Mouse (Mus musculus): Measurements from ENCODE around the gene Tmem223. TPM values are rescaled to one million over a fixed set of nuclear protein-coding genes. Genes with fewer than 3 reads are reported as not detected.

Tmem223 gene
- total RNA-seq, 4 experiments from 2014 or later: 111 to 137 (median 123) TPM

- DNase-seq: no peak
Observed at GRCm38 (mm10) chr19:8803879-8804660, 33.3 kb downstream of the Tmem223 start.

GRCm38 (mm10) chr19:8806810-8807209 lies 36.0 kb downstream of the Tmem223 start:
- DNase-seq: no peak

DNA sequence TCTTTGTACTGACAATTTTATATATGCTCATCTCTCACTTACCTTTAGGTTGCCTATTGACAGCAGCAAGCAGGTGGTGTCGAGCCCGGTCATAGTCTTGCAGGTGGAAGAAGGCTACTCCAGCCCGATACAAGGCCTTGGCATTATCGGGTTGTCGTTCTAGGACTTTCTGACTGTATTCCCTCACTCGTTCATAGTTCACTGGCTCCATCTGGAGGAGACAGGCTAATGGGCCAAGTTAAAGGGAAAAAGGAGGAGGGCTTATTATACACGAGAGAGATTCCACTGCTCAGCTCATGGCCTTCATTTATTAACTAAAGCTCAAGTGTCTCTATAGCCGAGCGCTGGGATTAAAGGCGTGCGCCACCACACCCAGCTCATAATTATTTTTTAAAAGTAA lies 45.0 kb downstream of the Tmem223 start:
- DNase-seq: no peak

DNA sequence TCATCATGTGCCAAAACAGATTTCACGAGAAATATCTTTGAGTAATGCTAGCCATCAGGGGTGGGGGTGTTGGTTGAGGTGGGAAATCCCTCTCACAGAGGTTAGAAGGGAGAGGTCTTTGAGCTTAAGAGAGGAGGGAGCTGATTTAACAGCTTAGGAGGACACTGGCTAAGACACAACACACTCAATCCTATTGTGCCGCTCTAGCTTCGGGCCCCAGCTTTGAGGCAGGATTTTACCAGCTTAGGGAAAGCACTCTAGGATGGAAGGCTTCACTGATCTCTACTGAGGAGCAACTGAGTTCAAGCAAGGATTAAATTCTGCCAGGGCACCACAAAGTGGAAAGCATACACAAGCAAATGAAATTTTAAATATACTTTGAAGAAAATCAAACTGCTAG lies 46.2 kb downstream of the Tmem223 start:
- no peak for DNase-seq

DNA sequence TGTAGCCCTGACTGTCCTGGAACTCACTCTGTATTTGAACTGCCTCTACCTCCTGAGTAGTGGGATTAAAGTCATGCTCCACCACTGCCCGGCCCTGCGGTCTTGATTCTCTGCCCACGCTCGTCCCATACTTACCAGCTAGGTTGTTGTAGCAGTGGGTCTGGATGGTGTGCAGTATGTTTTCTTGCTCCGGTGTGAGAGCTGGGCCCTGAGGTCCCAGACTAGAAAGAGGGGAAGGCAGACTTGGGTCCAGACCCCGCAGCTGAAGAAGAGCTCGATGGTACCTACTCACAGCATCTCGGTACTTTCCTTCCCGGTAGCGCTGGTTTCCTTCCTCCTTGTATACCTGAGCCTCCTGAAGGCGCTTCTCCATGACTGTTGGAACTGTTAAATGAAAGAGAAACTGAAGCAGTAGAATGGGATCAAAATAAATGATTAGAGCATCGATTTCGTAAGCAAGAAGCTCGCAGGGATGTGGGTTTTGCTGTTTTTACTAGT lies 47.6 kb downstream of the Tmem223 start:
- DNase-seq: no peak

- peak; percentile 98 for DNase-seq
Observed at GRCm38 (mm10) chr19:8818801-8819595, 48.2 kb downstream of the Tmem223 start, which contains the start of gene Ttc9c. Gene Ttc9c (minus strand): TSS chr19:8819333.

- peak; percentile 98 for DNase-seq
Observed at GRCm38 (mm10) chr19:8819596-8820423, 49.0 kb downstream of the Tmem223 start, which contains the start of gene Hnrnpul2. Gene Hnrnpul2 (plus strand): TSS chr19:8820010.

GRCm38 (mm10) chr19:8820424-8820956 lies 49.7 kb downstream of the Tmem223 start:
- DNase-seq: peak; percentile 60

GRCm38 (mm10) chr19:8821146-8821545 lies 50.4 kb downstream of the Tmem223 start:
- no peak for DNase-seq

Small RNAs within 50 kb of the gene (microRNA-seq; reads per million reads assigned to microRNA genes)
- 0 to 0.50 reads per million in 2 experiments for gene Mir6992

Other genes starting within 250 kb of the Tmem223 start
- gene Slc22a8, start 179.7 kb upstream of the Tmem223 start, total RNA-seq (2022): under 1 TPM in 3 of 4 experiments, not detected in 1; 0.07 to 0.40 (median 0.15) TPM
- not detected for gene Slc22a6, start 153.0 kb upstream of the Tmem223 start, total RNA-seq (2022)
- gene Chrm1, start 107.2 kb upstream of the Tmem223 start, total RNA-seq (2022): 1 to 10 TPM; 1.2 to 2.6 (median 1.8) TPM
- 100 to 1,000 TPM; 210 to 266 (median 246) TPM for gene Slc3a2, start 47.6 kb upstream of the Tmem223 start, total RNA-seq (2022)
- gene Wdr74, start 35.2 kb upstream of the Tmem223 start, total RNA-seq (2022): 10 to 100 TPM; 49.1 to 60.4 (median 53.3) TPM
- gene 1700092M07Rik, start 30.3 kb upstream of the Tmem223 start, total RNA-seq (2022): 1 to 10 TPM in 3 of 4 experiments, under 1 TPM in 1; 0.64 to 4.4 (median 1.8) TPM
- 100 to 1,000 TPM in 3 of 4 experiments, 10 to 100 TPM in 1; 90.9 to 138 (median 118) TPM for gene Stx5a, start 29.6 kb upstream of the Tmem223 start, total RNA-seq (2022)
- gene Nxf1, start 13.9 kb upstream of the Tmem223 start, total RNA-seq (2022): 100 to 1,000 TPM; 102 to 164 (median 148) TPM
- 10 to 100 TPM; 54.8 to 73.9 (median 63.9) TPM for gene Tmem179b, start 3.5 kb downstream of the Tmem223 start, total RNA-seq (2022)
- gene Taf6l, start 15.4 kb downstream of the Tmem223 start, total RNA-seq (2022): 10 to 100 TPM; 16.6 to 26.8 (median 21.0) TPM
- 100 to 1,000 TPM in 2 of 4 experiments, 10 to 100 TPM in 2; 86.0 to 106 (median 102) TPM for gene Polr2g, start 27.6 kb downstream of the Tmem223 start, total RNA-seq (2022)
- 1 to 10 TPM; 2.5 to 4.9 (median 3.5) TPM for gene Zbtb3, start 31.6 kb downstream of the Tmem223 start, total RNA-seq (2022)
- gene Ttc9c, start 48.3 kb downstream of the Tmem223 start, total RNA-seq (2022): 10 to 100 TPM; 27.4 to 40.5 (median 35.9) TPM
- 10 to 100 TPM; 66.4 to 84.4 (median 73.9) TPM for gene Hnrnpul2, start 49.0 kb downstream of the Tmem223 start, total RNA-seq (2022)
- not detected for gene AC129217.1, start 58.8 kb downstream of the Tmem223 start, total RNA-seq (2022)
- 100 to 1,000 TPM in 3 of 4 experiments, 10 to 100 TPM in 1; 96.6 to 137 (median 126) TPM for gene Bscl2, start 66.5 kb downstream of the Tmem223 start, total RNA-seq (2022)
- 1 to 10 TPM; 4.7 to 9.8 (median 8.7) TPM for gene Gng3, start 68.2 kb downstream of the Tmem223 start, total RNA-seq (2022)
- gene Lrrn4cl, start 79.8 kb downstream of the Tmem223 start, total RNA-seq (2022): 1 to 10 TPM; 2.6 to 4.5 (median 3.3) TPM
- gene Ubxn1, start 100.5 kb downstream of the Tmem223 start, total RNA-seq (2022): 100 to 1,000 TPM; 203 to 231 (median 218) TPM
- gene Uqcc3, start 109.9 kb downstream of the Tmem223 start, total RNA-seq (2022): 10 to 100 TPM; 53.2 to 91.0 (median 63.1) TPM
- gene Lbhd1, start 112.7 kb downstream of the Tmem223 start, total RNA-seq (2022): 10 to 100 TPM in 3 of 4 experiments, 1 to 10 TPM in 1; 9.6 to 22.4 (median 14.5) TPM
- not detected for gene Gm49403, start 112.9 kb downstream of the Tmem223 start, total RNA-seq (2022)
- gene 1810009A15Rik, start 117.9 kb downstream of the Tmem223 start, total RNA-seq (2022): 10 to 100 TPM; 32.6 to 54.7 (median 45.3) TPM
- gene Gm49416, start 117.9 kb downstream of the Tmem223 start, total RNA-seq (2022): 10 to 100 TPM in 1 of 4 experiments, 1 to 10 TPM in 3; 2.6 to 10.6 (median 6.0) TPM
- 10 to 100 TPM; 22.9 to 27.8 (median 25.0) TPM for gene Ints5, start 122.0 kb downstream of the Tmem223 start, total RNA-seq (2022)
- gene Ganab, start 127.1 kb downstream of the Tmem223 start, total RNA-seq (2022): 100 to 1,000 TPM; 204 to 232 (median 222) TPM
- 10 to 100 TPM; 61.3 to 72.9 (median 70.0) TPM for gene B3gat3, start 149.4 kb downstream of the Tmem223 start, total RNA-seq (2022)
- 10 to 100 TPM; 51.9 to 73.5 (median 54.9) TPM for gene Rom1, start 158.4 kb downstream of the Tmem223 start, total RNA-seq (2022)
- 10 to 100 TPM; 57.9 to 87.6 (median 79.6) TPM for gene Eml3, start 158.6 kb downstream of the Tmem223 start, total RNA-seq (2022)
- 100 to 1,000 TPM in 2 of 4 experiments, 10 to 100 TPM in 2; 83.4 to 133 (median 102) TPM for gene Mta2, start 170.9 kb downstream of the Tmem223 start, total RNA-seq (2022)
- 10 to 100 TPM; 22.9 to 31.9 (median 26.8) TPM for gene Tut1, start 182.9 kb downstream of the Tmem223 start, total RNA-seq (2022)
- 100 to 1,000 TPM; 306 to 355 (median 328) TPM for gene Eef1g, start 196.0 kb downstream of the Tmem223 start, total RNA-seq (2022)
- gene Ahnak, start 218.3 kb downstream of the Tmem223 start, total RNA-seq (2022): 100 to 1,000 TPM; 122 to 227 (median 158) TPM

All from adrenal gland, adult 8-10 months (tissue).